Mouse (Mus musculus) myocyte (in vitro differentiated cells): ENCODE results near the gene Trpm1. TPM values are rescaled to one million over a fixed set of nuclear protein-coding genes. Genes with fewer than 3 reads are reported as not detected.
A peak's percentile ranks its signal among the peaks of the same experiment; 100 is the strongest.

Experiments used
- H3K27me3 ChIP-seq: one replicate; pipeline ENCODE4 v1.6.1; 2011; ENCODE audit not compliant: control insufficient read depth, insufficient read depth, insufficient read length
- H3K36me3 ChIP-seq: one replicate; pipeline ENCODE4 v1.6.1; 2011; ENCODE audit not compliant: control insufficient read depth, insufficient read depth
- H3K4me2 ChIP-seq: one replicate; pipeline ENCODE4 v1.6.1; 2011; ENCODE audit warnings: low read depth, control low read depth
- H3K4me3 ChIP-seq: one replicate; pipeline ENCODE4 v1.5.1; 2011; ENCODE audit warnings: mild to moderate bottlenecking, control low read depth, moderate library complexity
- H3K79me2 ChIP-seq: one replicate; pipeline ENCODE4 v1.6.1; 2011; ENCODE audit not compliant: control insufficient read depth, insufficient read depth
- H3ac ChIP-seq: one replicate; pipeline ENCODE4 v1.6.1; 2011; ENCODE audit not compliant: control insufficient read depth, insufficient read length
- CEBPB ChIP-seq: IDR thresholded peaks from 2 replicates; pipeline ENCODE4 v1.6.1; 2011; ENCODE audit warnings: mild to moderate bottlenecking, moderate library complexity; ENCODE audit not compliant: poor library complexity, insufficient read depth, severe bottlenecking
- E2F4 ChIP-seq: IDR thresholded peaks from one replicate; pipeline ENCODE4 v1.6.1; 2011; ENCODE audit warnings: mild to moderate bottlenecking, control low read depth, moderate library complexity; ENCODE audit not compliant: insufficient read depth
- MAX ChIP-seq: IDR thresholded peaks from one replicate; pipeline ENCODE4 v1.6.1; 2011; ENCODE audit warnings: low read depth, mild to moderate bottlenecking, control low read depth
- MYOD1 ChIP-seq, 3 experiments: IDR thresholded peaks; one replicate each; pipeline ENCODE4 v1.6.1; 2011; ENCODE audit warnings: control low read depth in 2 of 3, low read depth in 2 of 3, mild to moderate bottlenecking in 2 of 3, moderate library complexity in 1 of 3; ENCODE audit not compliant: insufficient read length in 2 of 3, control insufficient read depth in 1 of 3
- MYOG ChIP-seq, 3 experiments: IDR thresholded peaks; one replicate each; pipeline ENCODE4 v1.6.1; 2011; ENCODE audit warnings: control low read depth in 2 of 3, low read depth in 2 of 3, mild to moderate bottlenecking in 2 of 3; ENCODE audit not compliant: insufficient read length in 2 of 3, control insufficient read depth in 1 of 3, insufficient read depth in 1 of 3
- POLR2A ChIP-seq: IDR thresholded peaks from one replicate; pipeline ENCODE4 v1.6.1; 2011; ENCODE audit warnings: low read depth, mild to moderate bottlenecking, control low read depth, moderate library complexity; ENCODE audit not compliant: insufficient read length
- POLR2AphosphoS2 ChIP-seq: IDR thresholded peaks from one replicate; pipeline ENCODE4 v1.6.1; 2011; ENCODE audit warnings: low read depth, control low read depth; ENCODE audit not compliant: insufficient read length
- REST ChIP-seq: IDR thresholded peaks from one replicate; pipeline ENCODE4 v1.6.1; 2011; ENCODE audit warnings: mild to moderate bottlenecking, control low read depth, moderate library complexity; ENCODE audit not compliant: insufficient read depth, insufficient read length
- SRF ChIP-seq: IDR thresholded peaks from one replicate; pipeline ENCODE4 v1.6.1; 2011; ENCODE audit warnings: low read depth; ENCODE audit not compliant: control insufficient read depth, insufficient read length
- TCF12 ChIP-seq: IDR thresholded peaks from one replicate; pipeline ENCODE4 v1.6.1; 2011; ENCODE audit warnings: mild to moderate bottlenecking, control low read depth; ENCODE audit not compliant: poor library complexity, insufficient read depth, severe bottlenecking
- TCF3 ChIP-seq: IDR thresholded peaks from one replicate; pipeline ENCODE4 v1.6.1; 2011; ENCODE audit warnings: low read depth, control low read depth; ENCODE audit not compliant: insufficient read length
- USF1 ChIP-seq: IDR thresholded peaks from one replicate; pipeline ENCODE4 v1.6.1; 2011; ENCODE audit warnings: low read depth, mild to moderate bottlenecking, control low read depth, moderate library complexity
- polyA plus RNA-seq: library from polyadenylated mRNA; unstranded; fragments of >200 nt; fragmentation: generic; extraction: Trizol; gene quantifications from one replicate; pipeline ENCODE4 v1.2.1, GENCODE M21; 2012; ENCODE audit warnings: missing spikeins

Trpm1 gene
- polyA plus RNA-seq, 1 experiment = 0.17 TPM

- H3K79me2 ChIP-seq = peaks cover 27% of the 10 kb centered on the region
- H3K4me3 ChIP-seq = no peak overlapping the region
- no peaks in the 10 kb centered on the region for H3K27me3 ChIP-seq
- H3K36me3 ChIP-seq = peaks cover 9% of the 10 kb centered on the region
- no peak overlapping the region for H3ac ChIP-seq
- no peak overlapping the region for H3K4me2 ChIP-seq
- TF ChIP-seq POLR2A (no peak), MYOG (IDR thresholded peaks at IDR 0.05; ENCODE audit: control insufficient read depth in 1 of 3, insufficient read depth in 1 of 3, insufficient read length in 2 of 3, low read depth in 2 of 3) (no peak), MYOD1 (IDR thresholded peaks at IDR 0.05; ENCODE audit: control insufficient read depth in 1 of 3, insufficient read length in 2 of 3, low read depth in 2 of 3) (no peak), E2F4 (no peak), TCF12 (no peak), SRF (no peak)
These were observed 136.8 kb downstream of the Trpm1 start for GRCm38 (mm10) chr7:64290431-64290830.

GRCm38 (mm10) chr7:64291722-64292121 lies 138.1 kb downstream of the Trpm1 start:
- no peak overlapping the region for H3K4me2 ChIP-seq
- H3K36me3 ChIP-seq = peaks cover 9% of the 10 kb centered on the region
- H3K27me3 ChIP-seq = no peaks in the 10 kb centered on the region
- no peak overlapping the region for H3K4me3 ChIP-seq
- no peak overlapping the region for H3ac ChIP-seq
- TF ChIP-seq POLR2AphosphoS2 = no peak
- TF ChIP-seq TCF3 = no peak
- no peak for TF ChIP-seq REST
- no peak for TF ChIP-seq POLR2A
- no peak for TF ChIP-seq CEBPB
- no peak for TF ChIP-seq E2F4
- TF ChIP-seq SRF = no peak
- no peak for TF ChIP-seq TCF12
- no peak for TF ChIP-seq USF1
- no peak for TF ChIP-seq MYOG (IDR thresholded peaks at IDR 0.05; ENCODE audit: control insufficient read depth in 1 of 3, insufficient read depth in 1 of 3, insufficient read length in 2 of 3, low read depth in 2 of 3)
- TF ChIP-seq MYOD1 (IDR thresholded peaks at IDR 0.05; ENCODE audit: control insufficient read depth in 1 of 3, insufficient read length in 2 of 3, low read depth in 2 of 3) = no peak
- TF ChIP-seq MAX = no peak
- peaks cover 27% of the 10 kb centered on the region for H3K79me2 ChIP-seq

- Histone ChIP-seq H3ac (no peak overlapping the region), H3K79me2 (peaks cover 14% of the 10 kb centered on the region), H3K27me3 (no peaks in the 10 kb centered on the region), H3K4me2 (no peak overlapping the region), H3K4me3 (no peak overlapping the region), H3K36me3 (peaks cover 25% of the 10 kb centered on the region)
- TF ChIP-seq MYOG (IDR thresholded peaks at IDR 0.05; ENCODE audit: control insufficient read depth in 1 of 3, insufficient read depth in 1 of 3, insufficient read length in 2 of 3, low read depth in 2 of 3) = peak in 2 of 3 experiments; percentile 4 to 34
- TF ChIP-seq TCF12 = no peak
- peak in 1 of 3 experiments; percentile 21 for TF ChIP-seq MYOD1 (IDR thresholded peaks at IDR 0.05; ENCODE audit: control insufficient read depth in 1 of 3, insufficient read length in 2 of 3, low read depth in 2 of 3)
These were observed 142.8 kb downstream of the Trpm1 start for GRCm38 (mm10) chr7:64296286-64297010.

GRCm38 (mm10) chr7:64310241-64310640 lies 156.6 kb downstream of the Trpm1 start:
- no peak overlapping the region for H3ac ChIP-seq
- H3K36me3 ChIP-seq = peaks cover 34% of the 10 kb centered on the region
- no peak overlapping the region for H3K4me2 ChIP-seq
- H3K79me2 ChIP-seq = no peaks in the 10 kb centered on the region
- TF ChIP-seq MAX = no peak
- no peak for TF ChIP-seq POLR2AphosphoS2
- no peak for TF ChIP-seq E2F4
- no peak for TF ChIP-seq TCF12
- no peak for TF ChIP-seq CEBPB
- TF ChIP-seq SRF = no peak
- no peak for TF ChIP-seq REST
- TF ChIP-seq MYOG (IDR thresholded peaks at IDR 0.05; ENCODE audit: control insufficient read depth in 1 of 3, insufficient read depth in 1 of 3, insufficient read length in 2 of 3, low read depth in 2 of 3) = no peak
- no peak for TF ChIP-seq MYOD1 (IDR thresholded peaks at IDR 0.05; ENCODE audit: control insufficient read depth in 1 of 3, insufficient read length in 2 of 3, low read depth in 2 of 3)
- no peak for TF ChIP-seq POLR2A
- no peaks in the 10 kb centered on the region for H3K27me3 ChIP-seq
- H3K4me3 ChIP-seq = no peak overlapping the region

GRCm38 (mm10) chr7:64310756-64311155 lies 157.1 kb downstream of the Trpm1 start:
- no peaks in the 10 kb centered on the region for H3K79me2 ChIP-seq
- TF ChIP-seq CEBPB (no peak), SRF (no peak), E2F4 (no peak), TCF12 (no peak), MAX (no peak), POLR2AphosphoS2 (no peak), MYOD1 (IDR thresholded peaks at IDR 0.05; ENCODE audit: control insufficient read depth in 1 of 3, insufficient read length in 2 of 3, low read depth in 2 of 3) (no peak), POLR2A (no peak), USF1 (no peak), REST (no peak), MYOG (IDR thresholded peaks at IDR 0.05; ENCODE audit: control insufficient read depth in 1 of 3, insufficient read depth in 1 of 3, insufficient read length in 2 of 3, low read depth in 2 of 3) (no peak), TCF3 (no peak)
- peaks cover 36% of the 10 kb centered on the region for H3K36me3 ChIP-seq
- H3K4me3 ChIP-seq = no peak overlapping the region
- no peaks in the 10 kb centered on the region for H3K27me3 ChIP-seq
- no peak overlapping the region for H3ac ChIP-seq
- H3K4me2 ChIP-seq = no peak overlapping the region
